Mouse (Mus musculus) heart, postnatal 25 days (tissue): ENCODE data around the gene Ankrd13b. TPM values are rescaled to one million over a fixed set of nuclear protein-coding genes. Genes with fewer than 3 reads are reported as not detected.

Experiments used
- DNase-seq: peaks from one replicate; pipeline ENCODE4 v3.0.0; 2022; ENCODE audit warnings: low spot score
- intact Hi-C: fragments of 180-260 bp; cut with DNase I; formaldehyde crosslinking; loops from one replicate; pipeline ENCODE4 v1.15.1; 2025
- total RNA-seq, 2 experiments: library from RNA; stranded (reverse); gene quantifications; 2 replicates each; pipeline ENCODE4 v1.2.3; 2021

Gene Ankrd13b
- total RNA-seq, 2 experiments from 2014 or later, result 10.7 to 11.7 TPM

- intact Hi-C loops, result no loop called here
- no peak for DNase-seq
Observed at GRCm38 (mm10) chr11:77437026-77437425, 52.5 kb downstream of the Ankrd13b start.

- no peak for DNase-seq
- intact Hi-C loops, result no loop called here
Observed at GRCm38 (mm10) chr11:77428446-77428845, 61.0 kb downstream of the Ankrd13b start.

DNA sequence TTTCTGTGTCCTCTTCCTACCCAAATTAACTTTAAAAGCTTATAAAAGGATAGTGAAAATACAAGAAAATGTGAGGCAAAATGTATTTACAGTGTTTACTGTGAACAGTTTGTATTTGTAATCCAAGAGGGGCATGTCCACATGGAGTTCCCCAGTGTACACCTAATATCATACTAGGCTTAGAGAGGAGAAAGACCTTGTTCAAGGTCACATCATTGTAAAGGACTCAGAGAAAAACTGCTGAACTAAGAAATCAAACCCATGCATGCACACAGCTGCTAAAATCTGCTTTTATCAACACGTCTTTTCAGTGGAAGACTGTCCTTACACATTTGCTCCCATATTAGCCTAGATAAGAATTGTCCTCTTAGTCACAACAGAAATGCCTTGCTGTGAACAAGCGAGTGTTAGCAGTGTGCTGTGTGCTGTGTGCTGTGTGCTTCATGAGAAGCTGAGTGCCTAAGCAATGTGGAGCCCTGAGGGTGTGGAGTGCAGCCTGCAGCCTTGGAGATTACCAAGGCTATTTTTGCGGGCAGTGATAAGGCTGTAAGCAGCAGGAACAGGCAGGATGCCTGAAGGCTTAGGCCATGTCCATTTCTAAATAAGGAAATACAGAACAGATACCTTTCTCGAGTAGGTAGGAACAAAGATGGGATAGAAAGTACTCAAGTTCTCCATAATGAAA lies 66.2 kb downstream of the Ankrd13b start:
- intact Hi-C loops, result loop anchor here (5.0 kb wide), 1 partner anchor 41 kb away; no protein-coding TSS in a partner anchor
- DNase-seq, result peak; percentile 18

Other genes with a start within 250 kb of the Ankrd13b start
- 100 to 1,000 TPM; 203 to 217 TPM for gene Coro6, start 27.3 kb downstream of the Ankrd13b start, total RNA-seq
- 10 to 100 TPM; 51.3 TPM for gene Git1, start 3.9 kb upstream of the Ankrd13b start, total RNA-seq
- 1 to 10 TPM; 1.9 to 2.0 TPM for gene Abhd15, start 25.4 kb upstream of the Ankrd13b start, total RNA-seq
- gene Trp53i13, start 26.3 kb upstream of the Ankrd13b start, total RNA-seq, result 1 to 10 TPM; 8.4 to 9.6 TPM
- not detected for gene Gm10392, start 29.5 kb upstream of the Ankrd13b start, total RNA-seq
- gene Taok1, start 118.1 kb upstream of the Ankrd13b start, total RNA-seq, result 10 to 100 TPM; 51.8 to 58.4 TPM
- gene Nufip2, start 196.5 kb upstream of the Ankrd13b start, total RNA-seq, result 10 to 100 TPM; 45.6 to 54.3 TPM
- gene Cryba1, start 235.6 kb upstream of the Ankrd13b start, total RNA-seq, result not detected